Mouse (Mus musculus): ENCODE measurements at regions not wholly inside any gene's neighbourhood (a gene's known extent, or its start where the extent isn't known, plus 50 kb on each side); places are given as distances from the start of the nearest gene placed in this dataset.

- no peaks in the 10 kb centered on the region for H3K36me3 ChIP-seq
- H3K4me1 ChIP-seq = 0 out of 2 replicates have a peak, but pooled peaks cover 2% of the 10 kb centered on the region
- H3K9ac ChIP-seq = no peak overlapping the region
- WGBS = 91% methylated on average over 6 of the region's 6 CpGs
- no peaks in the 10 kb centered on the region for H3K9me3 ChIP-seq (replicated peaks)
- ATAC-seq (ENCODE audit: low FRiP score) = no peak
- H3K4me3 ChIP-seq = no peak overlapping the region
- no peak overlapping the region for H3K4me2 ChIP-seq (replicated peaks)
- H3K27me3 ChIP-seq = no peaks in the 10 kb centered on the region
- H3K27ac ChIP-seq = no peak overlapping the region
Observed at GRCm38 (mm10) chr3:65478215-65478614, 50.0 kb upstream of the Tiparp start.

GRCm38 (mm10) chr3:65477111-65477510, 51.1 kb upstream of the Tiparp start:
- H3K27ac ChIP-seq = no peak overlapping the region
- H3K9ac ChIP-seq = no peak overlapping the region
- H3K4me1 ChIP-seq = 0 out of 2 replicates have a peak, but pooled peaks cover 2% of the 10 kb centered on the region
- H3K36me3 ChIP-seq = no peaks in the 10 kb centered on the region
- H3K4me2 ChIP-seq (replicated peaks) = no peak overlapping the region
- ATAC-seq (ENCODE audit: low FRiP score) = no peak
- no peaks in the 10 kb centered on the region for H3K27me3 ChIP-seq
- H3K4me3 ChIP-seq = no peak overlapping the region
- no peaks in the 10 kb centered on the region for H3K9me3 ChIP-seq (replicated peaks)
- WGBS = 73% methylated on average over 4 of the region's 4 CpGs

GRCm38 (mm10) chr3:65476091-65476953, 51.9 kb upstream of the Tiparp start:
- 89% methylated on average over 19 of the region's 19 CpGs for WGBS
- no peak for ATAC-seq (ENCODE audit: low FRiP score)
- 0 out of 2 replicates have a peak, but pooled peaks cover 2% of the 10 kb centered on the region for H3K4me1 ChIP-seq

GRCm38 (mm10) chr3:65474585-65474984, 53.6 kb upstream of the Tiparp start:
- Histone ChIP-seq H3K4me2 (replicated peaks) (no peak overlapping the region), H3K4me1 (0 out of 2 replicates have a peak, but pooled peaks cover 2% of the 10 kb centered on the region), H3K36me3 (no peaks in the 10 kb centered on the region), H3K27ac (no peak overlapping the region), H3K9ac (no peak overlapping the region), H3K9me3 (replicated peaks) (no peaks in the 10 kb centered on the region), H3K27me3 (no peaks in the 10 kb centered on the region), H3K4me3 (no peak overlapping the region)
- 41% methylated on average over 7 of the region's 7 CpGs for WGBS
- peak; percentile 63; the same call in 1 of the 2 replicates for ATAC-seq (ENCODE audit: low FRiP score)

More at GRCm38 (mm10) chr3:65476091-65476953, 51.9 kb upstream of the Tiparp start:
- no peaks in the 10 kb centered on the region for H3K27me3 ChIP-seq
- H3K4me2 ChIP-seq (replicated peaks) = no peak overlapping the region
- no peaks in the 10 kb centered on the region for H3K9me3 ChIP-seq (replicated peaks)
- H3K9ac ChIP-seq = no peak overlapping the region
- no peak overlapping the region for H3K27ac ChIP-seq
- H3K4me3 ChIP-seq = no peak overlapping the region
- H3K36me3 ChIP-seq = no peaks in the 10 kb centered on the region

- Histone ChIP-seq H3K9me3 (replicated peaks) (no peaks in the 10 kb centered on the region), H3K9ac (no peak overlapping the region), H3K4me3 (no peak overlapping the region), H3K4me2 (replicated peaks) (no peak overlapping the region), H3K4me1 (peaks cover 5% of the 10 kb centered on the region; the same call in 1 of the 2 replicates), H3K27me3 (no peaks in the 10 kb centered on the region), H3K36me3 (no peaks in the 10 kb centered on the region), H3K27ac (no peak overlapping the region)
- 93% methylated on average over 7 of the region's 7 CpGs for WGBS
- ATAC-seq (ENCODE audit: low FRiP score) = no peak
Observed at GRCm38 (mm10) chr3:65471796-65472195, 56.4 kb upstream of the Tiparp start.

DNA sequence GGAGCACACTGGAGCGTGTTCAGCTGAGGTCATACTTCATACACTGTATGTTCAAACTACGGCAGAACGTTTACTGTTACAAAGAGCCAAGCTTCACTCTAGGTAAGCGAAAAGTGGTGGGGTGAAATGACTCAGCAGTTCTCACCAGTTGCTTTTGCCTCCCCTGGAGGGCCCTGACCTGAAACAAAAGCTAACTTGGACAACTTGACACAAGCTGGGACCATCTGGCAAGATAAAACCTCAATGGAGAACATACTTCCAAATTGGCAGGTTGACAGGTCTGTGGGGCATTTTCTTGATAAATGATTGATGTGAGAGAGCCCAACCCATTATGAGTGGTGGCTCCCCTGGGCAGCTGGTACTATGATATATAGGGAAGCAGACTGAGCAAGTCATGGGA, 59.0 kb upstream of the Tiparp start:
- Histone ChIP-seq H3K27ac (no peak overlapping the region), H3K27me3 (no peaks in the 10 kb centered on the region), H3K4me1 (peaks cover 3% of the 10 kb centered on the region; the same call in 1 of the 2 replicates), H3K9ac (no peak overlapping the region), H3K4me3 (no peak overlapping the region), H3K9me3 (replicated peaks) (no peaks in the 10 kb centered on the region), H3K36me3 (no peaks in the 10 kb centered on the region), H3K4me2 (replicated peaks) (no peak overlapping the region)
- no peak for ATAC-seq (ENCODE audit: low FRiP score)
- WGBS = 66% methylated on average over 4 of the region's 4 CpGs

- no peak overlapping the region for H3K9ac ChIP-seq
- no peaks in the 10 kb centered on the region for H3K27me3 ChIP-seq
- H3K4me3 ChIP-seq = no peak overlapping the region
- peaks cover 3% of the 10 kb centered on the region; the same call in 1 of the 2 replicates for H3K4me1 ChIP-seq
- no peaks in the 10 kb centered on the region for H3K36me3 ChIP-seq
- no peak for ATAC-seq (ENCODE audit: low FRiP score)
- no peak overlapping the region for H3K4me2 ChIP-seq (replicated peaks)
- 44% methylated on average over 5 of the region's 5 CpGs for WGBS
- H3K9me3 ChIP-seq (replicated peaks) = no peaks in the 10 kb centered on the region
- H3K27ac ChIP-seq = no peak overlapping the region
Observed at GRCm38 (mm10) chr3:65464769-65465168, 63.4 kb upstream of the Tiparp start.

- 80% methylated on average over 4 of the region's 4 CpGs for WGBS
- Histone ChIP-seq H3K4me2 (replicated peaks) (no peak overlapping the region), H3K9ac (no peak overlapping the region), H3K27ac (no peak overlapping the region), H3K36me3 (no peaks in the 10 kb centered on the region), H3K4me1 (peaks cover 2% of the 10 kb centered on the region), H3K27me3 (no peaks in the 10 kb centered on the region), H3K9me3 (replicated peaks) (no peaks in the 10 kb centered on the region), H3K4me3 (no peak overlapping the region)
- ATAC-seq (ENCODE audit: low FRiP score) = no peak
Observed at GRCm38 (mm10) chr3:65460936-65461335, 67.3 kb upstream of the Tiparp start.

GRCm38 (mm10) chr3:65459702-65460101, 67.3 kb upstream of the Ssr3 start:
- Histone ChIP-seq H3K36me3 (no peaks in the 10 kb centered on the region), H3K9ac (no peak overlapping the region), H3K9me3 (replicated peaks) (no peaks in the 10 kb centered on the region), H3K4me2 (replicated peaks) (no peak overlapping the region), H3K27me3 (no peaks in the 10 kb centered on the region), H3K4me3 (no peak overlapping the region), H3K27ac (0 out of 2 replicates have a peak overlapping the region, but pooled peaks have one; percentile 4), H3K4me1 (peaks cover 9% of the 10 kb centered on the region)
- no peak for ATAC-seq (ENCODE audit: low FRiP score)
- 75% methylated on average over 5 of the region's 5 CpGs for WGBS

DNA sequence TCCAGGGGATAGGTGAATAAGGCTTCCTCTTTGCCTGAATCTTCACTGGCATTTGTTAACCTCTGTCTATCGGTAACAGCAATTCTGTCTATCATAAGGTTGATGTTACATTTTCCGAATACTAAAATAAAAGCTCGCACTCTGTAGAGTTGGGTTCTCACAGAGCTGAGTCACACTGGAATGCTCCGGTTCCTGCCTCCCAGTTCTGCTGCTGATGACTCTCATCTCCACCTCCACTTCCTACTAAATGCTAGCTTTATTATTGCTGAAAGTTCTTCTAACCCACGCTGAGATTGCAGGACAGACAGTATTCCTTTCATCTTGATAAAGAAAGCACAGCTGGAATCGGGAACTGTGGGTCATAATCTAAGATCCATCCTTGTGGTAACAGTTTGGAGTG, 65.5 kb upstream of the Ssr3 start:
- H3K36me3 ChIP-seq = no peaks in the 10 kb centered on the region
- H3K4me3 ChIP-seq = no peak overlapping the region
- no peaks in the 10 kb centered on the region for H3K9me3 ChIP-seq (replicated peaks)
- no peak overlapping the region for H3K9ac ChIP-seq
- ATAC-seq (ENCODE audit: low FRiP score) = no peak
- H3K27me3 ChIP-seq = no peaks in the 10 kb centered on the region
- H3K4me1 ChIP-seq = peaks cover 9% of the 10 kb centered on the region
- H3K4me2 ChIP-seq (replicated peaks) = no peak overlapping the region
- 82% methylated on average over 6 of the region's 6 CpGs for WGBS
- no peak overlapping the region for H3K27ac ChIP-seq

DNA sequence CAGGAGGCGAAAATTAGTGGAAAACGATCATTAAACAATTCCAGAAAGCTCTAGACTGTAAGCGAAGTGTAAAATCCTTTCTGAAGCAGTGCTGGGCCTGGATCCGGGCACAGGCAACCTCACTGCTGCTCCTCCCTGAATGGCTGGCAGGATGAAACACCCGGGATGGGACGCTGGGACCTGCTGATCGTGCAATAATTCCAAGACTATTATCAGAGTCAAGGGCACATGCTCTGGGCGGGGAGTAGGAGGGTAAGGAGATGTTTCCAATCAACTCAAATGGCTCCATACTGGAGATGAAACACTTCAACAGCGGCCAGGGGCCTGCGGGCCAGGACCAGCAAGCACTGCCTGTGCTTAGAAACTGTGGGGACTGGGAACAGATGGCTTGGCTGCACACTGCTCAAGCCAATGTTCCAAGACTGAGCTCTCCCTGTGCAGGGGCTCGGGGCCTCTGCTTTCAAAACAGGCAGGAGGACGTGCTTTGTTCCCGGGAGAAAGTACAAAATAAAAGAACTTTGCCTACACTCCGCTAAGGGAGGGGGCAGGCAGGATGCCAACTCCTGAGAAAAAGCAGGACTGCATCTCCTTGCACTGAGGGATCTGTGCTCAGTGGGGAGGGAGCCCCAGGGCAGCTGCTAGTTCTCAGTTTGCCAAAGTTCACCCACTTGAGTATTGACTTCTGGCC, 63.3 kb upstream of the Ssr3 start:
- Histone ChIP-seq H3K27me3 (no peaks in the 10 kb centered on the region), H3K27ac (peak overlapping the region; percentile 80), H3K9me3 (replicated peaks) (no peaks in the 10 kb centered on the region), H3K4me3 (no peak overlapping the region), H3K4me2 (replicated peaks) (no peak overlapping the region), H3K9ac (no peak overlapping the region), H3K36me3 (no peaks in the 10 kb centered on the region), H3K4me1 (peaks cover 9% of the 10 kb centered on the region)
- 26% methylated on average over 14 of the region's 14 CpGs for WGBS
- peak; percentile 96 for ATAC-seq (ENCODE audit: low FRiP score)

DNA sequence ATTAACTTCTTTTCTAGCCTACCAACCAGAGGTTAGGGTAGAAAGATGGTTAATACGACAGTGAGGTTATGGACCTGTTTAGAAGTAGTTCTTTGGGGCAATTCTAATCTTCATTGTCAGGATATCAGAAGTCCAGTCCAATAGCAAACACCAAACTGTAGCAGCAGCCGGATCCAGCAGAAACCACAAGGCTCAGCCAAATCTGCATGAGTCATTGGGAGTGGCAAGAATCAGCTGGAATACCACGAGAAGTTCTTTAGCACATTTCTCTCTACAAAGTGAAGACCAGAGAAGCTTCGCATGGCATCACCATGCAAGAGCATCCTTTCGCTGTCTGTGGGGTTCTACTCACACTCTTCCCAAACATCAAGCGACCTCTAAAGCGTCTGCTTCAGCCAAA, 61.9 kb upstream of the Ssr3 start:
- Histone ChIP-seq H3K27me3 (no peaks in the 10 kb centered on the region), H3K4me3 (no peak overlapping the region), H3K27ac (no peak overlapping the region), H3K4me2 (replicated peaks) (no peak overlapping the region), H3K4me1 (peaks cover 9% of the 10 kb centered on the region), H3K9me3 (replicated peaks) (no peaks in the 10 kb centered on the region), H3K9ac (no peak overlapping the region), H3K36me3 (no peaks in the 10 kb centered on the region)
- 95% methylated on average over 7 of the region's 7 CpGs for WGBS
- ATAC-seq (ENCODE audit: low FRiP score) = no peak

Data from hindbrain, embryonic 12.5 days (tissue).